Mouse (Mus musculus) bone marrow, adult 2 months (tissue): ENCODE data around the gene Tmprss9.

Experiments used
- CTCF ChIP-seq: fragments of 200-500 bp; IDR thresholded peaks from 2 replicates; pipeline ENCODE4 v1.5.1; 2011; ENCODE audit warnings: low read length, control low read depth; ENCODE audit not compliant: control insufficient read depth, insufficient read depth
- POLR2A ChIP-seq: fragments of 200-500 bp; IDR thresholded peaks from 2 replicates; pipeline ENCODE4 v1.6.1; 2011; ENCODE audit warnings: low read depth, mild to moderate bottlenecking, control low read depth, low read length, borderline replicate concordance; ENCODE audit not compliant: control insufficient read depth

GRCm38 (mm10) chr10:80887181-80887580 lies 15.5 kb downstream of the Tmprss9 start:
- TF ChIP-seq POLR2A, result no peak
- TF ChIP-seq CTCF, result no peak
